Mouse (Mus musculus) cortical plate, adult 2 months (tissue): ENCODE data around the gene Slc29a2.

Experiments used
- CTCF ChIP-seq: fragments of 200-500 bp; IDR thresholded peaks from 2 replicates; pipeline ENCODE4 v1.5.1; 2011; ENCODE audit warnings: mild to moderate bottlenecking, control low read depth, low read length; ENCODE audit not compliant: insufficient read depth; ENCODE audit errors: extremely low read depth
- POLR2A ChIP-seq: fragments of 200-500 bp; IDR thresholded peaks from 2 replicates; pipeline ENCODE4 v1.6.1; 2011; ENCODE audit warnings: mild to moderate bottlenecking, low read length, control low read depth; ENCODE audit not compliant: insufficient read depth; ENCODE audit errors: extremely low read depth

- TF ChIP-seq POLR2A (peak; percentile 99), CTCF (no peak)
These were observed 34.0 kb upstream of the Slc29a2 start for GRCm38 (mm10) chr19:4989434-4990255.
